Mouse (Mus musculus): ENCODE data around the gene Zfp429.

- TF ChIP-seq CTCF (IDR thresholded peaks at IDR 0.05; ENCODE audit: insufficient read depth, low read length) (no peak), POLR2A (IDR thresholded peaks at IDR 0.05; ENCODE audit: borderline replicate concordance, extremely low read depth, low read depth, low read length) (no peak)
Measured at GRCm38 (mm10) chr13:67420558-67421206, 21.1 kb upstream of the Zfp429 start.

All from lung, adult 2 months (tissue).